Mouse (Mus musculus) embryonic facial prominence, embryonic 11.5 days (tissue): ENCODE data around the gene Ooep. TPM values are rescaled to one million over a fixed set of nuclear protein-coding genes. Genes with fewer than 3 reads are reported as not detected.
A peak's percentile ranks its signal among the peaks of the same experiment; 100 is the strongest.

Experiments
- ATAC-seq: fragments of 200-750 bp; cut with Nextera tagmentation; replicated peaks from 2 replicates; pipeline ENCODE4 v1.8.0; 2017; ENCODE audit warnings: low read depth; ENCODE audit not compliant: insufficient number of reproducible peaks, low FRiP score, low TSS enrichment
- DNase-seq: peaks from one replicate; pipeline ENCODE4 v3.0.0-alpha.2; 2015; ENCODE audit warnings: low spot score
- H3K27ac ChIP-seq: fragments of 300-500 bp; sonication (generic); replicated peaks from 2 replicates; pipeline ENCODE4 v1.5.1; 2014; ENCODE audit warnings: mild to moderate bottlenecking, low read depth, low read length, control low read depth
- H3K27me3 ChIP-seq: fragments of 300-500 bp; sonication (generic); 2 replicates; pipeline ENCODE4 v1.6.1; 2014; ENCODE audit warnings: mild to moderate bottlenecking, low read length, moderate library complexity, mixed read lengths; ENCODE audit not compliant: control insufficient read depth, insufficient read depth
- H3K36me3 ChIP-seq: fragments of 300-500 bp; sonication (generic); replicated peaks from 2 replicates; pipeline ENCODE4 v1.6.1; 2014; ENCODE audit warnings: low read depth, mild to moderate bottlenecking, low read length, moderate library complexity, mixed read lengths; ENCODE audit not compliant: control insufficient read depth, insufficient read depth
- H3K4me1 ChIP-seq: fragments of 300-500 bp; sonication (generic); 2 replicates; pipeline ENCODE4 v1.6.1; 2014; ENCODE audit warnings: low read length, mixed read lengths; ENCODE audit not compliant: control insufficient read depth, insufficient read depth
- H3K4me2 ChIP-seq: fragments of 300-500 bp; sonication (generic); 2 replicates; pipeline ENCODE4 v1.6.1; 2014; ENCODE audit warnings: low read depth, mild to moderate bottlenecking, control low read depth, low read length, moderate library complexity
- H3K4me3 ChIP-seq: fragments of 300-500 bp; sonication (generic); 2 replicates; pipeline ENCODE4 v1.5.1; 2014; ENCODE audit warnings: low read depth, low read length, control low read depth
- H3K9ac ChIP-seq: fragments of 300-500 bp; sonication (generic); replicated peaks from 2 replicates; pipeline ENCODE4 v1.6.1; 2014; ENCODE audit warnings: mild to moderate bottlenecking, control low read depth, low read length
- H3K9me3 ChIP-seq: fragments of 300-500 bp; sonication (generic); replicated peaks from 2 replicates; pipeline ENCODE4 v1.6.1; 2016; ENCODE audit warnings: mild to moderate bottlenecking, low read length, inconsistent platforms, mixed read lengths; ENCODE audit not compliant: control insufficient read depth
- WGBS: fragments of 180-500 bp; shearing (Covaris S2); extraction: QIAGEN DNeasy Blood & Tissue Kit; methylation state at CpG from one replicate; pipeline ENCODE4 v1.1.7; 2014; 5-methylcytosine and 5-hydroxymethylcytosine counted together
- polyA plus RNA-seq: library from polyadenylated mRNA; unstranded; fragments of >200 nt; fragmentation: Nextera tagmentation; extraction: Ambion mirVana; gene quantifications from 2 replicates; pipeline ENCODE4 v1.2.1, GENCODE M21; 2014

Gene Ooep
- 1.4 and 1.9 TPM in 2 replicates for polyA plus RNA-seq

- no peaks in the 10 kb centered on the region for H3K9me3 ChIP-seq
- H3K36me3 ChIP-seq: no peaks in the 10 kb centered on the region
- 5% methylated on average over 18 of the region's 23 CpGs for WGBS
- ATAC-seq: peak; percentile 81
- H3K9ac ChIP-seq: peak within 1 kb of the TSS; percentile 43
- H3K27me3 ChIP-seq: no peaks in the 10 kb centered on the region
- H3K4me3 ChIP-seq: peak within 1 kb of the TSS; percentile 33
- no peak within 1 kb of the TSS for H3K27ac ChIP-seq
- H3K4me2 ChIP-seq: peak within 1 kb of the TSS; percentile 72
- peak; percentile 61 for DNase-seq
- H3K4me1 ChIP-seq: no peaks in the 10 kb centered on the region
These were observed at the start of gene Ooep for GRCm38 (mm10) chr9:78378113-78378785. Gene Ooep, minus strand, starts transcription at chr9:78378725.

- DNase-seq: no peak
- WGBS: 73% methylated on average over 6 of the region's 6 CpGs
These were observed 49.7 kb upstream of the Ooep start for GRCm38 (mm10) chr9:78428185-78428584.

GRCm38 (mm10) chr9:78427362-78427781, 48.8 kb upstream of the Ooep start:
- Histone ChIP-seq H3K36me3 (no peaks in the 10 kb centered on the region), H3K4me3 (peak overlapping the region; percentile 18; the same call in 1 of the 2 replicates), H3K9me3 (no peaks in the 10 kb centered on the region), H3K27ac (no peak overlapping the region), H3K4me2 (peak overlapping the region; percentile 53), H3K27me3 (no peaks in the 10 kb centered on the region), H3K9ac (no peak overlapping the region; the same call in 1 of the 2 replicates), H3K4me1 (no peaks in the 10 kb centered on the region)
- no peak for DNase-seq
- WGBS: 24% methylated on average over 24 of the region's 27 CpGs
- no peak; the same call in 1 of the 2 replicates for ATAC-seq

More at GRCm38 (mm10) chr9:78428185-78428584, 49.7 kb upstream of the Ooep start:
- Histone ChIP-seq H3K36me3 (no peaks in the 10 kb centered on the region), H3K27ac (no peak overlapping the region), H3K4me3 (no peak overlapping the region), H3K9ac (no peak overlapping the region), H3K4me1 (no peaks in the 10 kb centered on the region), H3K9me3 (no peaks in the 10 kb centered on the region), H3K4me2 (no peak overlapping the region), H3K27me3 (no peaks in the 10 kb centered on the region)
- no peak for ATAC-seq

- peaks cover 8% of the 10 kb centered on the region for H3K27me3 ChIP-seq
- no peak overlapping the region for H3K4me3 ChIP-seq
- H3K27ac ChIP-seq: no peak overlapping the region
- H3K36me3 ChIP-seq: no peaks in the 10 kb centered on the region
- 83% methylated on average over 7 of the region's 7 CpGs for WGBS
- H3K9me3 ChIP-seq: no peaks in the 10 kb centered on the region
- H3K9ac ChIP-seq: no peak overlapping the region
- no peak for ATAC-seq
- no peak for DNase-seq
- no peaks in the 10 kb centered on the region for H3K4me1 ChIP-seq
- H3K4me2 ChIP-seq: no peak overlapping the region
These were observed 23.1 kb upstream of the Ooep start for GRCm38 (mm10) chr9:78401596-78401995.

- no peak overlapping the region for H3K4me3 ChIP-seq
- DNase-seq: no peak
- no peak overlapping the region for H3K27ac ChIP-seq
- ATAC-seq: no peak
- no peak overlapping the region for H3K4me2 ChIP-seq
- H3K36me3 ChIP-seq: no peaks in the 10 kb centered on the region
- peaks cover 19% of the 10 kb centered on the region for H3K27me3 ChIP-seq
- H3K4me1 ChIP-seq: no peaks in the 10 kb centered on the region
- no peaks in the 10 kb centered on the region for H3K9me3 ChIP-seq
- H3K9ac ChIP-seq: no peak overlapping the region
- 86% methylated on average over 5 of the region's 5 CpGs for WGBS
These were observed 22.0 kb upstream of the Ooep start for GRCm38 (mm10) chr9:78400570-78400969.

- Histone ChIP-seq H3K4me1 (no peaks in the 10 kb centered on the region), H3K4me2 (no peak overlapping the region), H3K4me3 (peak overlapping the region; percentile 36; the same call in 1 of the 2 replicates), H3K27me3 (peaks cover 42% of the 10 kb centered on the region), H3K9ac (no peak overlapping the region), H3K27ac (no peak overlapping the region), H3K9me3 (no peaks in the 10 kb centered on the region), H3K36me3 (no peaks in the 10 kb centered on the region)
- 63% methylated on average over 9 of the region's 9 CpGs for WGBS
- DNase-seq (no peak), ATAC-seq (no peak)
These were observed 18.0 kb upstream of the Ooep start for GRCm38 (mm10) chr9:78396517-78396916.

- no peaks in the 10 kb centered on the region for H3K4me1 ChIP-seq
- no peaks in the 10 kb centered on the region for H3K9me3 ChIP-seq
- H3K4me3 ChIP-seq: peak within 1 kb of the TSS; percentile 36
- 0 out of 2 replicates have a peak within 1 kb of the TSS, but pooled peaks have one; percentile 18 for H3K9ac ChIP-seq
- H3K36me3 ChIP-seq: no peaks in the 10 kb centered on the region
- peak; percentile 90 for ATAC-seq
- no peak within 1 kb of the TSS for H3K27ac ChIP-seq
- peak within 1 kb of the TSS; percentile 55 for H3K4me2 ChIP-seq
- DNase-seq: peak; percentile 78
- 4% methylated on average over 58 of the region's 93 CpGs for WGBS
- H3K27me3 ChIP-seq: peaks cover 42% of the 10 kb centered on the region
These were observed 17.3 kb upstream of the Ooep start, which contains the start of gene Ddx43 for GRCm38 (mm10) chr9:78395630-78396351. Gene Ddx43, plus strand, starts transcription at chr9:78395777.

GRCm38 (mm10) chr9:78395244-78395629, 16.7 kb upstream of the Ooep start:
- H3K9me3 ChIP-seq: no peaks in the 10 kb centered on the region
- peaks cover 42% of the 10 kb centered on the region for H3K27me3 ChIP-seq
- H3K9ac ChIP-seq: no peak overlapping the region
- no peaks in the 10 kb centered on the region for H3K36me3 ChIP-seq
- H3K4me2 ChIP-seq: peak overlapping the region; percentile 55
- DNase-seq: no peak
- no peak for ATAC-seq
- 41% methylated on average over 11 of the region's 11 CpGs for WGBS
- 0 out of 2 replicates have a peak overlapping the region, but pooled peaks have one; percentile 36 for H3K4me3 ChIP-seq
- no peaks in the 10 kb centered on the region for H3K4me1 ChIP-seq
- H3K27ac ChIP-seq: no peak overlapping the region
